Mouse (Mus musculus) stomach, embryonic 15.5 days (tissue): Measurements from ENCODE around the gene Gm595. TPM values are rescaled to one million over a fixed set of nuclear protein-coding genes. Genes with fewer than 3 reads are reported as not detected.

ENCODE experiments used
- ATAC-seq: fragments of 200-750 bp; cut with Nextera tagmentation; 2 replicates; pipeline ENCODE4 v1.8.0; 2017; ENCODE audit warnings: low read depth, moderate number of reproducible peaks, moderate TSS enrichment; ENCODE audit not compliant: insufficient read depth, low FRiP score
- H3K27ac ChIP-seq: fragments of 300-500 bp; sonication (generic); 2 replicates; pipeline ENCODE4 v1.5.1; 2015; ENCODE audit warnings: mild to moderate bottlenecking, inconsistent platforms
- H3K27me3 ChIP-seq: fragments of 300-500 bp; sonication (generic); replicated peaks from 2 replicates; pipeline ENCODE4 v1.6.1; 2015; ENCODE audit warnings: inconsistent platforms
- H3K36me3 ChIP-seq: fragments of 300-500 bp; sonication (generic); 2 replicates; pipeline ENCODE4 v1.6.1; 2015; ENCODE audit warnings: inconsistent platforms
- H3K4me1 ChIP-seq: fragments of 300-500 bp; sonication (generic); 2 replicates; pipeline ENCODE4 v1.6.1; 2015; ENCODE audit warnings: inconsistent platforms
- H3K4me2 ChIP-seq: fragments of 300-500 bp; sonication (generic); 2 replicates; pipeline ENCODE4 v1.6.1; 2015; ENCODE audit warnings: mild to moderate bottlenecking, inconsistent platforms
- H3K4me3 ChIP-seq: fragments of 300-500 bp; sonication (generic); replicated peaks from 2 replicates; pipeline ENCODE4 v1.5.1; 2015; ENCODE audit warnings: inconsistent platforms
- H3K9ac ChIP-seq: fragments of 300-500 bp; sonication (generic); 2 replicates; pipeline ENCODE4 v1.6.1; 2015; ENCODE audit warnings: inconsistent platforms
- H3K9me3 ChIP-seq: fragments of 300-500 bp; sonication (generic); 2 replicates; pipeline ENCODE4 v1.6.1; 2016; ENCODE audit warnings: inconsistent platforms
- WGBS: fragments of 180-500 bp; shearing (Covaris S2); methylation state at CpG from one replicate; pipeline ENCODE4 v1.1.7; 2015; 5-methylcytosine and 5-hydroxymethylcytosine counted together
- polyA plus RNA-seq: library from polyadenylated mRNA; unstranded; fragments of >200 nt; fragmentation: Nextera tagmentation; extraction: Ambion mirVana; gene quantifications from 2 replicates; pipeline ENCODE4 v1.2.1, GENCODE M21; 2015

The Gm595 gene
- not detected in 2 replicates for polyA plus RNA-seq

- Histone ChIP-seq H3K9me3 (no peaks in the 10 kb centered on the region), H3K4me2 (no peak within 1 kb of the TSS), H3K9ac (no peak within 1 kb of the TSS), H3K27ac (no peak within 1 kb of the TSS), H3K4me3 (no peak within 1 kb of the TSS), H3K27me3 (no peaks in the 10 kb centered on the region), H3K4me1 (no peaks in the 10 kb centered on the region), H3K36me3 (no peaks in the 10 kb centered on the region)
- 85% methylated on average over 13 of the region's 13 CpGs for WGBS
- no peak for ATAC-seq
Measured at GRCm38 (mm10) chrX:48877613-48878012, at the start of gene Gm595. Gm595 (minus strand) TSS chrX:48877713.

GRCm38 (mm10) chrX:48908421-48908820 lies 30.9 kb upstream of the Gm595 start:
- Histone ChIP-seq H3K27me3 (no peaks in the 10 kb centered on the region), H3K9me3 (no peaks in the 10 kb centered on the region), H3K36me3 (no peaks in the 10 kb centered on the region), H3K4me2 (no peak overlapping the region), H3K4me1 (no peaks in the 10 kb centered on the region), H3K4me3 (no peak overlapping the region), H3K9ac (no peak overlapping the region), H3K27ac (no peak overlapping the region)
- no peak for ATAC-seq
- WGBS: 88% methylated on average over 4 of the region's 4 CpGs

- no peaks in the 10 kb centered on the region for H3K9me3 ChIP-seq
- H3K27me3 ChIP-seq: no peaks in the 10 kb centered on the region
- H3K4me2 ChIP-seq: no peak overlapping the region
- no peak overlapping the region for H3K9ac ChIP-seq
- ATAC-seq: no peak
- WGBS: 81% methylated on average over 3 of the region's 3 CpGs
- no peaks in the 10 kb centered on the region for H3K4me1 ChIP-seq
- no peaks in the 10 kb centered on the region for H3K36me3 ChIP-seq
- H3K27ac ChIP-seq: no peak overlapping the region
- H3K4me3 ChIP-seq: no peak overlapping the region
Measured at GRCm38 (mm10) chrX:48903744-48904143, 26.2 kb upstream of the Gm595 start.

- no peak overlapping the region for H3K27ac ChIP-seq
- H3K4me1 ChIP-seq: no peaks in the 10 kb centered on the region
- H3K9me3 ChIP-seq: no peaks in the 10 kb centered on the region
- no peak for ATAC-seq
- 45% methylated on average over 5 of the region's 5 CpGs for WGBS
- no peak overlapping the region for H3K4me2 ChIP-seq
- H3K4me3 ChIP-seq: no peak overlapping the region
- no peak overlapping the region for H3K9ac ChIP-seq
- H3K27me3 ChIP-seq: no peaks in the 10 kb centered on the region
- no peaks in the 10 kb centered on the region for H3K36me3 ChIP-seq
Measured at GRCm38 (mm10) chrX:48899555-48899954, 22.0 kb upstream of the Gm595 start.

GRCm38 (mm10) chrX:48896803-48897202 lies 19.3 kb upstream of the Gm595 start:
- 47% methylated on average over 6 of the region's 6 CpGs for WGBS
- ATAC-seq: no peak
- no peak overlapping the region for H3K27ac ChIP-seq

DNA sequence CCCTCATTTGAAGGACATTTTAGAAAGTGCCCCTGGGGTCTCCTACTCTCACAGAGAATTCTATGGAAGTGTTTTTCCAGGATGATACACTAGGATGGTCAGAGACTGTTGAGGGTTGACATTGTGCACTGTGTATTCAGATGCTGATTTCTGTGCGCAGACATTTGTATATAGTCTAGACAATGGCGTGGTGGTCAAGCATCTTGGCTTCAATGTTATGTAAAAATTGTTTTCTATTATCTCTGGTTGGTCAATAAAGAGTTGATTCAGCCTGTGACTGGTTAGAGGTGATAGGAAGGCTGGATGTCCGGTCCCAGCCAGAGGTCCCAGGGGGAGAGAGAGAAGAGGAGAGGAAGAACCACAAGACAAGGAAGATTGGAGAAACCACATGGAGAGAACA lies 16.4 kb upstream of the Gm595 start:
- H3K9me3 ChIP-seq: no peaks in the 10 kb centered on the region
- H3K9ac ChIP-seq: no peak overlapping the region
- H3K36me3 ChIP-seq: no peaks in the 10 kb centered on the region
- no peak overlapping the region for H3K27ac ChIP-seq
- H3K27me3 ChIP-seq: no peaks in the 10 kb centered on the region
- no peak overlapping the region for H3K4me2 ChIP-seq
- 82% methylated on average over 3 of the region's 3 CpGs for WGBS
- no peak for ATAC-seq
- H3K4me1 ChIP-seq: no peaks in the 10 kb centered on the region
- no peak overlapping the region for H3K4me3 ChIP-seq

More at GRCm38 (mm10) chrX:48896803-48897202, 19.3 kb upstream of the Gm595 start:
- H3K9me3 ChIP-seq: no peaks in the 10 kb centered on the region
- H3K4me1 ChIP-seq: no peaks in the 10 kb centered on the region
- no peaks in the 10 kb centered on the region for H3K27me3 ChIP-seq
- no peak overlapping the region for H3K4me3 ChIP-seq
- no peak overlapping the region for H3K4me2 ChIP-seq
- no peaks in the 10 kb centered on the region for H3K36me3 ChIP-seq
- H3K9ac ChIP-seq: no peak overlapping the region

GRCm38 (mm10) chrX:48890259-48890658 lies 12.7 kb upstream of the Gm595 start:
- no peaks in the 10 kb centered on the region for H3K27me3 ChIP-seq
- no peak overlapping the region for H3K4me2 ChIP-seq
- no peaks in the 10 kb centered on the region for H3K4me1 ChIP-seq
- H3K27ac ChIP-seq: no peak overlapping the region
- H3K9ac ChIP-seq: no peak overlapping the region
- no peaks in the 10 kb centered on the region for H3K9me3 ChIP-seq
- ATAC-seq: no peak
- 73% methylated on average over 9 of the region's 9 CpGs for WGBS
- no peak overlapping the region for H3K4me3 ChIP-seq
- H3K36me3 ChIP-seq: no peaks in the 10 kb centered on the region

DNA sequence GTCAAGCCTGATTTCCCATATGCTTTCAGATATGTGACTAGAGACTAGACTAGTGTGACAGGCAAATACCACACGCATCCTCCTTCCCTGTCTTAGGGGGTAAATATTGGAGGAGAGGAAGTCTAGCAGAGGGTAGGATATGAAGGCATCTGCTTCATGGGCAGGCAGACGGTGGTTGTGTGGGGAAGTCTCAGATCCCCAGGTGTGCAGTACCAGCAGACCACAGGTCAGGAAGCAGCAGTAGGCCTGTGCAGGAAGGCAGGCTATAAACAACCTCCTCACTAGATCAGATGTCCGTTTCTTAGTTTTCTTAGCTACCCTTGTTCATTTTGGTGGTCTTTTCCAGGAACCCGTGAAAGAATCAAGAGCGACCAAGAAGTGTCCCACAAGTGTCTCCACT lies 7.1 kb upstream of the Gm595 start:
- Histone ChIP-seq H3K36me3 (no peaks in the 10 kb centered on the region), H3K27ac (no peak overlapping the region), H3K4me2 (no peak overlapping the region), H3K9ac (no peak overlapping the region), H3K4me1 (no peaks in the 10 kb centered on the region), H3K27me3 (no peaks in the 10 kb centered on the region), H3K4me3 (no peak overlapping the region), H3K9me3 (no peaks in the 10 kb centered on the region)
- 70% methylated on average over 5 of the region's 5 CpGs for WGBS
- no peak for ATAC-seq

Other genes with a start within 250 kb of the Gm595 start
- 0.21 and 0.27 TPM in 2 replicates for gene Gpr119, start 203.2 kb downstream of the Gm595 start, polyA plus RNA-seq
- 17.5 and 19.0 TPM in 2 replicates for gene Rbmx2, start 182.7 kb downstream of the Gm595 start, polyA plus RNA-seq